Mouse (Mus musculus) gastrocnemius, postnatal 10 days (tissue): ENCODE measurements around the gene Podn. TPM values are rescaled to one million over a fixed set of nuclear protein-coding genes. Genes with fewer than 3 reads are reported as not detected.
A peak's percentile ranks its signal among the peaks of the same experiment; 100 is the strongest.
"Not testable (repeated sequence)": the region's sequence is repeated elsewhere in the genome, so short reads cannot be mapped to it uniquely, and the experiment has no call there.

Experiments used
- DNase-seq: peaks from one replicate; pipeline ENCODE4 v3.0.0; 2021; ENCODE audit warnings: mixed read lengths
- long read RNA-seq, 2 experiments: library from polyadenylated mRNA; stranded (forward); transcript quantifications; one replicate each; pipeline ENCODE4 v2.0.0; 2021
- total RNA-seq, 2 experiments: library from RNA; stranded (reverse); gene quantifications; 2 replicates each; pipeline ENCODE4 v1.2.3; 2021

Gene Podn
- total RNA-seq: 1 to 10 TPM; 7.6 to 9.7 TPM
- long read RNA-seq, experiment 1, partial matches to known transcripts: 0 of 20 reads
- long read RNA-seq, experiment 1, other reads (novel, unspliced or antisense): 16 of 20 reads
- long read RNA-seq, experiment 2, partial matches to known transcripts: 2 of 7 reads
- long read RNA-seq, experiment 2, other reads (novel, unspliced or antisense): 0 of 7 reads

DNA sequence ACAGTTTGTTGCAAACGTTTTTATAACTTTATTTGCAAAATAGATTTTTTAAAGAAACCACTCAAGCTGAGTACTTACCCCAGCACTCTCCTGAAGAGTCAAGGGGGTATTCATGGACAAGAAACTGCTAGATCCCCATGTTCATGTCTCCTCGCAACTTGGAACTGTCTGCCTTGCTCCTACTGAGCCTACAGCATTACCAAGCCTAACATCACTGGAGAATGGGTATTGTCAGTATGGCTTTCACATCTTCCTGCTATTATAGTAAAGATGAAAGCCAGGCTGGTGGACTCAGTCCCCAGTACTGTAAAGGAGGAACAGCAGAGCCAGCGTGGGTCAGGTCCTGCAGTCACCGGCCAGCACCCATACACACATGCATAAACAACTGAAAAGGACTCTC is at the start of gene Podn:
Gene Podn (minus strand): TSS at position 101 of the 400 bp plus-strand sequence.
- DNase-seq: no peak

DNA sequence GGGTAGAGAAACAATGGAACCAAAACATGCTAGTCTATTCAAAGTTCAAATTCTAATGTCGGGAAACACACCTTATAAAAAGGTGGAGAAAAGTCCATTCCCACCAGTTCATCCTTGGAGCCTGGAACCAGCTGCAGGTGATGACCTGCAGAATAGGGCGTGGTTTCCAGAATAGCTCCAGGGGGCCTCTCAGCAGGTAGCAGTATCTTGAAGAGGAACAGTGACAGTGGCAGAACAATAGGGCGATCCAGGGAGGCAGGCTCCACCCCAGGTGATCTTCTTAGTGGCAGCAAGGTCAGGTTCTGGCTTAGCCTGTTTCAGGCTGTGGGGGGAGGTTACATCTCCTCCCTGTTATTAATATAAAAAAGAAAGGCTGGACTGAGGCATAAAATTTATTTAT is 49.3 kb upstream of the Podn start:
- DNase-seq: not testable (repeated sequence)

DNA sequence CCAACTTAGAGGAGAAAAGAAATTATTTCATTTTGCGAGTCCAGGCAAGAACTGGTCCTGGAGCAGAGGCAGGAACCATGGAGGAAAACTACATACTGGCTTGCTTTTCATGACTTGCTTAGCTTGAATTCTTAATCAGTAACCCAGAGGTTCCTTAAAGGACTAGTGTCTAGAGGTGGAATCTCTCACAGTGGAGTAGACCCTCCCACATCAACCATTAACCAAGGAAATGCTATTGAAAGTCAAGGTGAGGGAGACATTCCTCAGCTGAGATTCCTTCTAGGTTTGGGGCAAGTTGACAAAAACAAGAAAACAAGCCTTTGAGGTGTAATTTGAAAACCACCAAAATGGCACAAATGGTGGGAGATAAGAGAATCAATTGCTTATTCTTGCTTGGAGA is 48.6 kb upstream of the Podn start, which contains the start of gene Scp2:
Gene Scp2 (minus strand): TSS at position 119 of the 400 bp plus-strand sequence.
- no peak for DNase-seq

DNA sequence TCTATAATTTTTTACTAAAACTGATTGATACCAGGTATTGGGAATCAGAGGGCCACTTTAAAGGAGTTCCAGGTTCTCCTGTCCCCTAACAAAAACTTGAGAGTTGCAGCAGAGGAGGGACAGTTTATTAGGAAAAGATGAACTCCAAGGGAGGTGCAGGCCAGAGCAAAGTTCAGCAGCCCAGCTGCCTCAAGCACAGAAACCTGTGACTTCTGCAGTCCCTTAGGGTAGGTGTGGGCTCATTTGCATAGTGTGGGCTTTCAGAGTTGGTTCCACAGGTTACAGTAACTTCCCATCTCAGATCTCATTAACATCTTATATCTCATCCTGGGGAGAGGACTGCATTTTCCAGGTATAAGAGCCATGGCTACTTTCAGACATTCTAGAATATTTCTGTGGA is 47.5 kb upstream of the Podn start:
- DNase-seq: no peak

GRCm38 (mm10) chr4:108143178-108143577 is 46.9 kb upstream of the Podn start:
- not testable (repeated sequence) for DNase-seq

GRCm38 (mm10) chr4:108136938-108137337 is 40.7 kb upstream of the Podn start:
- no peak for DNase-seq

DNA sequence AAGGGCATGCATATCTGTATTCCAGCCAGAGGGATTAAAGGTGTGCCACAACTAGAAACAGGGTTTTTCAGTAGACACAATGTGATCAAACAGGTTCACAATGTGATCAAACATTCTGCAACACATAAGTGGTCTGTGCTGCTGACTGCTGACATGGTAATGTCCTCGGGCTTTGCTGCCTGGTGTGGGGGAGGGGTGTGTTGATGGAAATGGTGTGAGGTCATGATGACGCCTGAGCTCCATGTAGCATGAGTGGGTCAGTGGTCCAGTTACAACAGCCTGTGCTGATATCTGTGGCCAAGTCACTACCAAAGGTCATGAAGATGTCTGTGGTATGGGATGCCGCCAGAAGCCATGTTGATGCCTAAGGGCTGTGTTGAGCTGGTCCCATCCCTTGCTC is 34.2 kb upstream of the Podn start:
- no peak for DNase-seq

DNA sequence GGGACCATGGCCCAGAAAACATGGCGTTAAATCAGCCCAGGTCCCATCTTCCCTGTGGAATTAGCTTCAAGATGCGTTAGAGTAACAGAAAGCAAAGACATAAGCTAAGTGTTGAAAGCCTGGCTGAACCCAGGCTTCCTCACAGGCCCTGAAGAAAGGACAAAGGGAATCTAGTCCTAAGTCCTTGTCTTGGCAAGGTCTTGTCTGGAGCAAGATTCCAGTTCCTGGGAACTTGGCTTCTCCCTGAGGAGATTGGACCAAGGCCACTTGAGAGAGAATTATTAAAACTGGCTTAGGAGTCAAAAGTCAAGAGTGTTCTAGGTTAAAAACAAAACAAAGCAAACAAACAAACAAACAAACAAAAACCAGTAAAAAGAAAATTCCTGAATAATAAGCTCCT is 32.1 kb upstream of the Podn start:
- no peak for DNase-seq

GRCm38 (mm10) chr4:108127516-108127915 is 31.3 kb upstream of the Podn start:
- DNase-seq: no peak

DNA sequence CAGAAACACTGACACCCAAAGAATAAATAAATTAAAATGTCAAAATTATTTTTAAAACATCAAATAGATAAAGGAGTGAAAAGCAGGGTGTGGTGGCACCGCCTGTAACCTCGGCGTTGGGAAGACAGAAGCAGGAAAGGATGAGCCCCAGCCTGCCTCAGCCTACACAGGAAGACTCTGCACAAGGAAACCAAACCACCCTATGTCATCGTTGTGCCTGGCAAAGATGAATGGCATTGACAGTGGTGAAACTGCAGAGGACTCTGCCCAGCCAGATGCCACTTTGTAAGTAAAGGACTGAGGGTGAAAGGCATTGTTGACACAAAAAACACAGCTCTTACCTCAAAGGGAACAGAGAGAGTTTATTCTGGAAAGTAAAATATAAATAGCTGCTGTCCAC is 30.0 kb upstream of the Podn start:
- no peak for DNase-seq

DNA sequence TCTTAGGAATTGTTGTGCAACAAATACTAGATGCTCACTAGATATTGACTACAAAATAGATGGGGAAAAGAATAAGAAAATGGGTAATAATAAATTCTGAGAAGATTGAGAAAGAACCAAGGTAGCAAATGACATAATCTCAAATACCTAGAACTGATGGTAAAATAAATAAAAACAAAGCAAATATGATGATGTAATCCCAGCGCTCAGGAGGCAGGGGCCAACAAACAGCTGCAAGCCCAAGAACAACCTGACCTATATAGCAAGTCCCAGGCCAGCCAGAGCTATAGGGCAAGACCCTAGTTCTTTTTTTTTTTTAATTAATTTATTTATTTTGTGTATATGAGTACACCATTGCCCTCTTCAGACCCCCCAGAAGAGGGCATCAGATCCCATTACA is 27.9 kb upstream of the Podn start:
- DNase-seq: no peak

DNA sequence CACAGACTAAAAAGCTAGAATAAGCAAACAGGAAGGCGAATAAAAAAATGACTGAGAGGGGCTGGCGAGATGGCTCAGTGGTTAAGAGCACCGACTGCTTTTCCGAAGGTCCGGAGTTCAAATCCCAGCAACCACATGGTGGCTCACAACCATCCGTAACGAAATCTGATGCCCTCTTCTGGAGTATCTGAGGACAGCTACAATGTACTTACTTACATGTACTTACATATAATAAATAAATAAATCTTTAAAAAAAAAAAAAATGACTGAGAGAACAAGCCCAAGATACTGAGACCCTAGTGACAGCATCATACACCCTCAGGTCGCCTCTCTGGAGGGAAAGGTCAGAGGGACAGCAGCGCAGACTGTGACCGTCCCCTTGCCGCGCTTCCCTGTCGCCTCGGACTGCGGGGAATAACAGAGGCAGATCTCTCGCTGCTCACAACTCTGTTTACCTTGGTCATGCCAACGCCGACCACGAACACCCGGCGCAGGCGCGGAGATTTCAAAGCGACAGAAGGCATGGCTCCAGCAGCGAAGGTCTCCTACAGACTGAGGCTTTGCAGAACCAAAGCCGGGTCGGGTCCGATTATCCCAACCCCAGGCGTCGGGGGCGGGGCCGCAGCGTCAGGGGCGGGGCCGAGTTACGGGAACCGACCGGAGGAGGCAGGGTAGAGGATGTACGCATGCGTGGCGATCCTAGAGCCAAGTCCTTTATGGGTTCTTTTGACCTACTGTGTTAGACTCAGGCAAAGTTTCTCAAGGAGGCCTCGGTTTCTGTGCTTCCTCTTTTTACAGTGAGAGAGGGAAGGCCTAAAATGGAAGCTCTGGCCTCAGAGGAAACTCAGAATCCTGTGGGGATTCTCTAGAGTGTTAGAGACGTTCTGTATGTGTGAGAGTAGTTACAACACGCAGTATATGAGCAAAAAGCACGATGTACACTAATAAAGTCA is 22.0 kb upstream of the Podn start:
- peak; percentile 94 for DNase-seq

DNA sequence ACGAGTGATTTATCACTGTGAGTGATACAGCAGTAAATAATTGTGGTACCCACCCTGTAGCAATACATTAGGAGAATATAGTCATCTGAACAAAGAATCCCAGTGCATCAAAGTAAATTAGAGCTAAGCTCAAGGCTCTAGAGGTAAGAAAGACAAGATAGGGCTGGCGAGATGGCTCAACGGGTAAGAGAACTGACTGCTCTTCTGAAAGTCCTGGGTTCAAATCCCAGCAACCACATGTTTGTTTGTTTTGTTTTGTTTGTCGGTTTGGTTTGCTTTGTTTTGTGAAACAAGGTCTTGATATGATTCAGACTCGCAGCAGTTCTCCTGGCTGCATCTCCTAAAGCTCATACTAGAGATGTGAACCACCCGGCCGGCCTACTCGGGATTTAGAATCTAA is 21.2 kb upstream of the Podn start:
- DNase-seq: no peak

DNA sequence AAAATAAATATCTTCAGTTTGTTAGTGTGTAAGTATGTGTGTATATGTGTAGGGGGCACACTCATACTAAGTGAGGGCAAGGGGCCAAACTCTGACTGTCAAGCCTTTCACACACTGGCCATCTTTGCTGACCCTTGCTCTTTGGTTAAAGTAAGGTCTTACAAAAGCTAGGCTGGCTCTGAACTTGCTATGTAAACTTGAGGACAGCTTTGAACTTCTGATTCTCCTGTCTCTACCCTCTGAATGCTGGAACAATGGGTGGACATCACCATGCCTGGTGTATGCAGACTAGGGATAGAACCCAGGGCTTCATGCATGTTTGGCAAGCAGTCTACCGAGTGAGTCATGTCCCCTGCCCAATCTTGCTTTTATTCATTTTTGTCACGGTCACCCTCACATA is 20.2 kb upstream of the Podn start:
- no peak for DNase-seq

DNA sequence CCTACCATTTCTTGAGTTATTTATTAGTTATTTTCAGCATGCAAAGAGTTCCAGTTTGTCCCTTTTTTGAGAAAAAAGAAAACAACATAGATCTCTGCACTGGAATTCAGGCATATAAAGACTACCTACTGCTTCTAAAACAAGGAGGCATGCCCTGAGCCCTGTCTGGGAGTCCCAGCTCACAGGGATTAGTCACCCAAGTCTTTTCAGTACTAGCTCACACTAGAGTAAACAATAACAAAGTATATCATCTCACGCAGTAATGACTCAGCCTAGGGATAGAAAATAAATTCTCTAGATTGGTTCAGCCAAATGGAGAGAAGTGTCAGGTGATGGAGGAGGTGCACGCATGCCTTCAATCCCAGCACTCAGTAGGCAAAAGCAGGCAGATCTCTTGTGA is 14.5 kb upstream of the Podn start:
- no peak for DNase-seq

DNA sequence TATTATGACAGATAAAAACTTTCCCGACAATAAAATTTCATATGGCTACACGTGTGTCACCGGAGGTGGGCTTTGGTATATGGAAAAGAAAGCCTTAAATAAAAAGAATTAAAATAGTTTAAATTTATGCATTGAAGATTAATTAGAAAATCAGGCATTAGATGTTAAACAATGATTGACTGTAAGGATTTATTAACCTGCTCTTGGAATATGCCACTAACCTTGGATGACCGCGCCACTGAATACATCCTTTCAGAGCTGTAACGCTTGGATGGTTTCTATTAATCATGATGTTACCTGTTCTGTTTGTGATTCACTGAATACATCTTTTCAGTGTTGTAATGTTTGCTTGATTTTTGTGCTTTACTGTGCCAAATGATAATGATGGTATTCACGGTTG is 13.5 kb upstream of the Podn start:
- DNase-seq: no peak

DNA sequence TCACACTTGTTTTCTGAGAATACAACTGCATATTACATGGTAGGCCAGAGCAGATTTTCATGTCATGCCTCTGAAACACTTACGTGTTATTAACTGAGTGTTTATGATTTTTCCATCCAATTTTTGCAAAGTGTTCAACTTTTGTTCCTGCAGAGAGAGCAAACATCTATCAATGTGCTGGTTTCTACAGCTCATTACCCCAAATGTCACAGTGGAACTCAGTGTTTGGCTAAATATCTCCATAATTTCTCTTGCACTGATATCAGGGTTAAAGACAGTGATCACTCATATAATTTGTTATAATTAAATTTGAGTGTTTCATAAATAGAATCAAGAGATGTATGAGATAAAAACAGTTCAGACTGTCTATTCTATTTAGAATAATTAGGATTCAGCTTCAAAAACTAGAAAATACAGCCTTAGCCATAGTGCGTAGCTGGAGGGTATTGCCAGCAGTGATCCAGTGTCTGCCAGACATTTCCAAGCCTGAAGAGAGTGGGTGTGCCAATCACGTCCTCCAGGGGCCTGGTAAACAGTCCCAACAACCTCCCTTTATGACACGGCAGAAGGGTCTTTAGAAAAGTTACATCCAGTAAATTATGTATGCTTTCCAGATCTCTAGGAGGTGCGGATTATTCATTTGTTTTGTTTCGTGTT is 3.4 kb downstream of the Podn start:
- DNase-seq: no peak

DNA sequence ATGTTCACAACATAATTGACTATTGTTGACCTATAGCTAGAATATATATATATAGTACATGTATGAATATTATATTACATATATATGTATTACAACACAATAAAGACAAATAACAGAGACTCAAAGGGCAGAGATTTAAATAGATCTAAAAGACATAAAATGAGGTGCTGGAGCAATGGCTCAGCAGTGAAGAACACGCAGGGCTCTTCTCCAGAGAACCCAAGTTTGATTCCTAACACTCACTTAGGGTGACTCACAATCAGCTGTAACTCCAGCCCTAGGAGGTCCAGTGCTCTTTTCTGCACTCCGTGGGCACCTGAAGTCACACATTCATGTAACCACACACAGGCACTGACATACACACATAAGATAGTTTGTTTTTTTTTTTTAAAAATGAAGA is 12.3 kb downstream of the Podn start:
- DNase-seq: no peak

DNA sequence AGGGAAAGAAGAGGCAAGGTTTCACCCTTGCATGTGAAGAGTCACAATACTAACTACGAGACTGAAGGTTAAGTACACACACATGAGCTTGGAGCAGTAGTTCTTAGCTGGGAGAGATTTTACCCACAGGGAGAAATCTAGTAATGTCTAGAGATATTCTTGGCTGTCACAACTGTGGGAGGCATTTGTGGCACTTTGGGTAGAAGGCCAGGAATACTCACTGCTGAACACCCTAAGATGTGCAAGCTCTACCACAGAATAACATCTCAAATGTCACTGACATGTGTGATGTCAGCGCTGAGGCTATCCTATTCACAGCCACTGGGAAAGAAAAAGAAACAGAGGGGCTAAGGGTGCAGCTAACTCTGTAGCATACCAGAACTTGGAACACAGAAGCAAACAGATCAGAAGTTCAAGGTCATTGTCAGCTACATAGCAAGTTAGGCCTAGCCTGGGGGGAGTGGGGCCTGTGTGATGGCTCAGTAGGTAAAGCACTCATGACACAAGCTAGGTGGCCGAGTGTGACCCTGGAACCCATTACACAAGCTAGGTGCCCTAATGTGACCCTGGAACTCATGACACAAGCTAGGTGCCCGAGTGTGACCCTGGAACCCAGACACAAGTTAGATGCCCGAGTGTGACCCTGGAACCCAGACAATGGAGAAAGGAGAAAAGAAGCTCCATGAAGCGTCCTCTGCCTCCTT is 13.1 kb downstream of the Podn start:
- no peak for DNase-seq

DNA sequence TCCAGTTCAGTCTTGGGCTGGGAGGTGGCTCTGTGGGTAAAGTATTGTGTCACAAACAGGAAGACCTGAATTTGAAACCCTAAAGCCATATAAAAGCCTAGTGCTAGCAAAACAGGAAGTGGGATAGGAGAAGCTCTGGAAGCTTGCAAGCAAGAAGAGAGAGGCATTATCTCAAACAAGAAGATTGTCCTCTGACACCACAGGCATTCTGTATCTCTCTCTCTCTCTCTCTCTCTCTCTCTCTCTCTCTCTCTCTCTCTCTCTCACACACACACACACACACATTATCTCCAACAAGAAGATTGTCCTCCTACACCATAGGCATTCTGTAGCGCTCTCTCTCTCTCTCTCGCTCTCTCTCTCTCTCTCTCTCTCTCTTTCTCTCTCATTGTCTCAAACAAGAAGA is 13.8 kb downstream of the Podn start:
- DNase-seq: no peak

- DNase-seq: no peak
Observed at GRCm38 (mm10) chr4:108080876-108081275, 15.4 kb downstream of the Podn start.

DNA sequence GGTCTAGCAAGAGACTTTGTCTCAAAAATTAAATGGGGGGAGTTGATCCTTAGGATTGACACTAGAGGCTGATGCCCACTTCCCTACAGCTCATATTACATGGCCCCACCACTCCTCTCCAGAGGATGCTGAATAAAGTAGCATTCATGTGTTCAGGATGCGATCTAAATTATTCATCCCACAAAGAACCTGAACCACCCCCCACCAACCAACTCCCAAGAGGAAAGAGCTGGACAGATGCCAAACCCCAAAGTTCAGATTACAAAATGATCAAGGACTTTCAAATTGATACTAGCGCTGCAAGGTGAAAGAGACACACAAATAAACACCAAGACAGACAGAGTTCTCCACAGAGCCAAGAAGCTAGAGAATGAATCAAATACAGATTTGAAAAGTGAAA is 16.5 kb downstream of the Podn start:
- no peak for DNase-seq

GRCm38 (mm10) chr4:108079191-108079590 is 17.1 kb downstream of the Podn start:
- not testable (repeated sequence) for DNase-seq
